Mouse (Mus musculus) liver, postnatal 0 days (tissue): ENCODE measurements around the gene Fgf5.

Experiments
- CTCF ChIP-seq: sonication (generic); IDR thresholded peaks from 2 replicates; pipeline ENCODE4 v1.5.1; 2016; ENCODE audit warnings: antibody characterized with exemption, low read depth
- EP300 ChIP-seq: IDR thresholded peaks from 2 replicates; pipeline ENCODE4 v1.6.1; 2016; ENCODE audit warnings: antibody characterized with exemption, low read depth, mild to moderate bottlenecking

DNA sequence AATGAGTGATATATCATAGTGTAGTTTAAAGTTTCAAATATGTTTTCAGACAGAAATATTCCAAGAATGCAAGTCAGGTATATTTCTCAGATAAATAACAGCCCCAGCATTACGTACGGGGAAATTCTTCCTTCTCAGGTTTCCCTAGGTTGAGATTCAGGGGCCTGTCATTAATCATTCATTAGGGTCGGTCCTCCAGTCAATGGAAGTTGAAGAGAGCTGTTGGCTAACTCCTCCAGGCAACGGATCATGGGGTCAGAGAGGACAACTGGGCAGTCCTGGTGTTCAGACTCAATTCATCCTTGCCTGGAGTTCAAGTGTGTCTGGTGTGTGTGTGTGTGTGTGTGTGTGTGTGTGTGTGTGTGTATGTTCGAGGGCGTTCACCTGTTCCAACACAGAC lies 837 bp upstream of the Fgf5 start:
- TF ChIP-seq CTCF (no peak), EP300 (no peak)
